Mouse (Mus musculus) megakaryocyte, embryonic 14.5 days (primary cell): Measurements from ENCODE around the gene Btnl4.

Experiments used
- FLI1 ChIP-seq: IDR thresholded peaks from 2 replicates; pipeline ENCODE4 v1.6.1; 2012; ENCODE audit warnings: low read length, inconsistent platforms, mixed read lengths
- GATA1 ChIP-seq: IDR thresholded peaks from 3 replicates; pipeline ENCODE4 v1.6.1; 2012; ENCODE audit warnings: mixed read lengths, low read length, inconsistent platforms, borderline replicate concordance

DNA sequence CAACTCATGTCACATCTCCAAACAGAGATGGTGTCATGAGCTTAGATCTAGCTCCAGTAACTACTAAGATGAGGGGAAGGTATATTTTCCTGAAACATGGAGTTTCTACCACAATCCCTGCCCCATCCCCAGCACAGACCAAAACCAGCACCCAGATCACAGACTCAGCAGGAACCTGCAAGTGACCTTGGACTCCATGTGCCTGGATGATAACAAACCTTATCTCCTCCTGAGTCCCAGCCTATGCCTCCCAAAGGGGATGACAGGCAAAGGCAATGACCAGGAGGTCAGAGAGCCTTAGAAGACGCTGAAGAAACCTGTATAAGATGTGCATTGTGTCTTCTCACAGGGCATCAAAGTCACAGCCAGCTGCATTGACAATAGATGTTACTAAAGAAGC is 41.9 kb upstream of the Btnl4 start:
- TF ChIP-seq GATA1 = no peak
- TF ChIP-seq FLI1 = no peak
